Mouse (Mus musculus) stomach, embryonic 16.5 days (tissue): ENCODE results near the gene Fat1. TPM values are rescaled to one million over a fixed set of nuclear protein-coding genes. Genes with fewer than 3 reads are reported as not detected.
"Not testable (repeated sequence)": the region's sequence is repeated elsewhere in the genome, so short reads cannot be mapped to it uniquely, and the experiment has no call there.

Source experiments
- ATAC-seq: fragments of 200-750 bp; cut with Nextera tagmentation; 2 replicates; pipeline ENCODE4 v1.8.0; 2017; ENCODE audit warnings: moderate number of reproducible peaks, moderate TSS enrichment; ENCODE audit not compliant: insufficient read depth, low FRiP score
- H3K27ac ChIP-seq: fragments of 300-500 bp; sonication (generic); 2 replicates; pipeline ENCODE4 v1.5.1; 2014; ENCODE audit warnings: low read length
- H3K27me3 ChIP-seq: fragments of 300-500 bp; sonication (generic); 2 replicates; pipeline ENCODE4 v1.6.1; 2014; ENCODE audit warnings: low read length, control low read depth, mixed read lengths; ENCODE audit not compliant: control insufficient read depth, insufficient read depth
- H3K36me3 ChIP-seq: fragments of 300-500 bp; sonication (generic); 2 replicates; pipeline ENCODE4 v1.6.1; 2014; ENCODE audit warnings: low read length; ENCODE audit not compliant: control insufficient read depth, insufficient read depth
- H3K4me1 ChIP-seq: fragments of 300-500 bp; sonication (generic); 2 replicates; pipeline ENCODE4 v1.6.1; 2014; ENCODE audit warnings: low read length, control low read depth, mixed read lengths; ENCODE audit not compliant: control insufficient read depth, insufficient read depth
- H3K4me2 ChIP-seq: fragments of 300-500 bp; sonication (generic); 2 replicates; pipeline ENCODE4 v1.6.1; 2014; ENCODE audit warnings: low read depth, low read length, mixed read lengths
- H3K4me3 ChIP-seq: fragments of 300-500 bp; sonication (generic); replicated peaks from 2 replicates; pipeline ENCODE4 v1.5.1; 2014; ENCODE audit warnings: mild to moderate bottlenecking, low read length
- H3K9ac ChIP-seq: fragments of 300-500 bp; sonication (generic); 2 replicates; pipeline ENCODE4 v1.6.1; 2014; ENCODE audit warnings: low read length
- H3K9me3 ChIP-seq: fragments of 300-500 bp; sonication (generic); replicated peaks from 2 replicates; pipeline ENCODE4 v1.6.1; 2016; ENCODE audit warnings: low read length, control low read depth; ENCODE audit not compliant: control insufficient read depth
- WGBS: fragments of 180-500 bp; shearing (Covaris S2); extraction: QIAGEN DNeasy Blood & Tissue Kit; methylation state at CpG from one replicate; pipeline ENCODE4 v1.1.7; 2014; 5-methylcytosine and 5-hydroxymethylcytosine counted together
- polyA plus RNA-seq: library from polyadenylated mRNA; unstranded; fragments of >200 nt; fragmentation: Nextera tagmentation; extraction: Ambion mirVana; gene quantifications from 2 replicates; pipeline ENCODE4 v1.2.1, GENCODE M21; 2015

The Fat1 gene
- polyA plus RNA-seq, 1 experiment from 2014 or later = 20.2 TPM

GRCm38 (mm10) chr8:45060083-45060482 lies 124.8 kb downstream of the Fat1 start:
- H3K9ac ChIP-seq = no peak overlapping the region
- no peak for ATAC-seq
- H3K9me3 ChIP-seq = no peaks in the 10 kb centered on the region
- no peak overlapping the region for H3K4me3 ChIP-seq
- 0 out of 2 replicates have a peak, but pooled peaks cover 2% of the 10 kb centered on the region for H3K36me3 ChIP-seq
- H3K27ac ChIP-seq = no peak overlapping the region
- H3K27me3 ChIP-seq = no peaks in the 10 kb centered on the region
- H3K4me1 ChIP-seq = no peaks in the 10 kb centered on the region
- WGBS = 79% methylated on average over 2 of the region's 2 CpGs
- H3K4me2 ChIP-seq = no peak overlapping the region

GRCm38 (mm10) chr8:45062311-45062710 lies 127.1 kb downstream of the Fat1 start:
- H3K27me3 ChIP-seq = no peaks in the 10 kb centered on the region
- no peak overlapping the region for H3K4me3 ChIP-seq
- H3K9ac ChIP-seq = no peak overlapping the region
- no peak overlapping the region for H3K27ac ChIP-seq
- ATAC-seq = no peak
- 0 out of 2 replicates have a peak, but pooled peaks cover 2% of the 10 kb centered on the region for H3K36me3 ChIP-seq
- H3K4me2 ChIP-seq = no peak overlapping the region
- H3K4me1 ChIP-seq = no peaks in the 10 kb centered on the region
- WGBS = 90% methylated on average over 11 of the region's 11 CpGs
- H3K9me3 ChIP-seq = no peaks in the 10 kb centered on the region

- 0 out of 2 replicates have a peak overlapping the region, but pooled peaks have one; percentile 6 for H3K4me3 ChIP-seq
Measured at GRCm38 (mm10) chr8:45062982-45063924, 128.0 kb downstream of the Fat1 start.

GRCm38 (mm10) chr8:45064197-45064869 lies 129.1 kb downstream of the Fat1 start:
- Histone ChIP-seq H3K27ac (peak overlapping the region; percentile 84), H3K36me3 (0 out of 2 replicates have a peak, but pooled peaks cover 2% of the 10 kb centered on the region), H3K4me1 (0 out of 2 replicates have a peak, but pooled peaks cover 4% of the 10 kb centered on the region), H3K27me3 (no peaks in the 10 kb centered on the region), H3K9me3 (no peaks in the 10 kb centered on the region), H3K4me3 (no peak overlapping the region), H3K9ac (no peak overlapping the region), H3K4me2 (no peak overlapping the region)
- no peak for ATAC-seq
- WGBS = 52% methylated on average over 8 of the region's 8 CpGs

More at GRCm38 (mm10) chr8:45062982-45063924, 128.0 kb downstream of the Fat1 start:
- Histone ChIP-seq H3K4me2 (peak overlapping the region; percentile 28; the same call in 1 of the 2 replicates), H3K9ac (no peak overlapping the region), H3K4me1 (no peaks in the 10 kb centered on the region), H3K9me3 (no peaks in the 10 kb centered on the region), H3K27ac (peak overlapping the region; percentile 84), H3K36me3 (0 out of 2 replicates have a peak, but pooled peaks cover 2% of the 10 kb centered on the region), H3K27me3 (no peaks in the 10 kb centered on the region)
- WGBS = 56% methylated on average over 25 of the region's 25 CpGs
- ATAC-seq = peak; percentile 93

- H3K27me3 ChIP-seq, ATAC-seq, H3K9me3 ChIP-seq, H3K4me1 ChIP-seq, H3K4me2 ChIP-seq, H3K9ac ChIP-seq, H3K27ac ChIP-seq, H3K4me3 ChIP-seq, H3K36me3 ChIP-seq: not testable (repeated sequence)
- 86% methylated on average over 1 of the region's 1 CpGs for WGBS
Measured at GRCm38 (mm10) chr8:45065391-45065790, 130.1 kb downstream of the Fat1 start.

- Histone ChIP-seq H3K4me1 (0 out of 2 replicates have a peak, but pooled peaks cover 4% of the 10 kb centered on the region), H3K27me3 (no peaks in the 10 kb centered on the region), H3K4me2 (peak within 1 kb of the TSS; percentile 65), H3K4me3 (peak within 1 kb of the TSS; percentile 32), H3K36me3 (no peaks in the 10 kb centered on the region), H3K27ac (no peak within 1 kb of the TSS), H3K9ac (no peak within 1 kb of the TSS), H3K9me3 (no peaks in the 10 kb centered on the region)
- WGBS = 10% methylated on average over 29 of the region's 29 CpGs
- ATAC-seq = peak; percentile 82; the same call in 1 of the 2 replicates
Measured at GRCm38 (mm10) chr8:45068759-45069386, 133.6 kb downstream of the Fat1 start, which contains the start of gene Mtnr1a. Gene Mtnr1a (plus strand): TSS chr8:45069137.

GRCm38 (mm10) chr8:45070949-45071348 lies 135.7 kb downstream of the Fat1 start:
- H3K9ac ChIP-seq = no peak overlapping the region
- H3K27me3 ChIP-seq = no peaks in the 10 kb centered on the region
- H3K27ac ChIP-seq = no peak overlapping the region
- no peak overlapping the region for H3K4me2 ChIP-seq
- WGBS = 87% methylated on average over 8 of the region's 8 CpGs
- H3K4me1 ChIP-seq = 0 out of 2 replicates have a peak, but pooled peaks cover 4% of the 10 kb centered on the region
- H3K4me3 ChIP-seq = no peak overlapping the region
- H3K36me3 ChIP-seq = no peaks in the 10 kb centered on the region
- no peaks in the 10 kb centered on the region for H3K9me3 ChIP-seq
- ATAC-seq = no peak

- Histone ChIP-seq H3K36me3 (no peaks in the 10 kb centered on the region), H3K4me3 (no peak overlapping the region), H3K9me3 (no peaks in the 10 kb centered on the region), H3K27me3 (no peaks in the 10 kb centered on the region), H3K4me2 (no peak overlapping the region), H3K4me1 (no peaks in the 10 kb centered on the region), H3K27ac (no peak overlapping the region), H3K9ac (no peak overlapping the region)
- ATAC-seq = no peak
- 67% methylated on average over 3 of the region's 3 CpGs for WGBS
Measured at GRCm38 (mm10) chr8:45080850-45081249, 145.6 kb downstream of the Fat1 start.
